Mouse (Mus musculus) left cerebral cortex, adult 18-20 months (tissue): Measurements from ENCODE around the gene Ccdc184. TPM values are rescaled to one million over a fixed set of nuclear protein-coding genes. Genes with fewer than 3 reads are reported as not detected.
A peak's percentile ranks its signal among the peaks of the same experiment; 100 is the strongest.

Experiments used
- DNase-seq, 2 experiments: peaks; one replicate each; pipeline ENCODE4 v3.0.0; 2021 to 2022; ENCODE audit warnings: low spot score in 2 of 2, mixed read lengths in 1 of 2
- long read RNA-seq, 2 experiments: library from polyadenylated mRNA; stranded (forward); transcript quantifications; one replicate each; pipeline ENCODE4 v2.0.0; 2021
- total RNA-seq, 2 experiments: library from RNA; stranded (reverse); gene quantifications; 2 replicates each; pipeline ENCODE4 v1.2.3; 2021

The Ccdc184 gene
- 10 to 100 TPM; 22.5 to 23.2 TPM for total RNA-seq
- long read RNA-seq, experiment 1, transcript Ccdc184-201 (1 exons, 2,977 nt): major isoform, 63 of 63 reads
- long read RNA-seq, experiment 1, partial matches to known transcripts: 0 of 63 reads
- long read RNA-seq, experiment 1, other reads (novel, unspliced or antisense): 0 of 63 reads
- long read RNA-seq, experiment 2, transcript Ccdc184-201 (1 exons, 2,977 nt): major isoform, 55 of 56 reads
- long read RNA-seq, experiment 2, partial matches to known transcripts: 0 of 56 reads
- long read RNA-seq, experiment 2, other reads (novel, unspliced or antisense): 1 of 56 reads

- DNase-seq: peak in 1 of 2 experiments; percentile 15
Observed at GRCm38 (mm10) chr15:98166963-98167644, at the start of gene Ccdc184. TSS of gene Ccdc184 (plus strand) at chr15:98167158.

- DNase-seq: no peak
Observed at GRCm38 (mm10) chr15:98119363-98119762, 47.6 kb upstream of the Ccdc184 start.

- no peak for DNase-seq
Observed at GRCm38 (mm10) chr15:98120831-98121230, 46.1 kb upstream of the Ccdc184 start.

- no peak for DNase-seq
Observed at GRCm38 (mm10) chr15:98131001-98131400, 36.0 kb upstream of the Ccdc184 start.

GRCm38 (mm10) chr15:98131451-98131850, 35.5 kb upstream of the Ccdc184 start:
- no peak for DNase-seq

GRCm38 (mm10) chr15:98131942-98132655, 34.9 kb upstream of the Ccdc184 start:
- no peak for DNase-seq

GRCm38 (mm10) chr15:98133471-98133870, 33.5 kb upstream of the Ccdc184 start:
- DNase-seq: no peak

- DNase-seq: no peak
Observed at GRCm38 (mm10) chr15:98134034-98134433, 32.9 kb upstream of the Ccdc184 start.

GRCm38 (mm10) chr15:98134666-98135065, 32.3 kb upstream of the Ccdc184 start:
- no peak for DNase-seq

GRCm38 (mm10) chr15:98135671-98136070, 31.3 kb upstream of the Ccdc184 start:
- no peak for DNase-seq

GRCm38 (mm10) chr15:98136871-98137270, 30.1 kb upstream of the Ccdc184 start:
- DNase-seq: no peak

- DNase-seq: no peak
Observed at GRCm38 (mm10) chr15:98139763-98140162, 27.2 kb upstream of the Ccdc184 start.

GRCm38 (mm10) chr15:98140809-98141208, 26.1 kb upstream of the Ccdc184 start:
- DNase-seq: no peak

- no peak for DNase-seq
Observed at GRCm38 (mm10) chr15:98142515-98142914, 24.4 kb upstream of the Ccdc184 start.

- DNase-seq: no peak
Observed at GRCm38 (mm10) chr15:98144861-98145507, 22.0 kb upstream of the Ccdc184 start.

GRCm38 (mm10) chr15:98145559-98146181, 21.3 kb upstream of the Ccdc184 start:
- peak; percentile 95 to 98 for DNase-seq

GRCm38 (mm10) chr15:98148356-98148755, 18.6 kb upstream of the Ccdc184 start:
- no peak for DNase-seq

- DNase-seq: no peak
Observed at GRCm38 (mm10) chr15:98149166-98149602, 17.8 kb upstream of the Ccdc184 start.

GRCm38 (mm10) chr15:98152916-98153315, 14.0 kb upstream of the Ccdc184 start:
- no peak for DNase-seq

GRCm38 (mm10) chr15:98153625-98154024, 13.3 kb upstream of the Ccdc184 start:
- DNase-seq: no peak

GRCm38 (mm10) chr15:98154146-98154545, 12.8 kb upstream of the Ccdc184 start:
- DNase-seq: no peak
